ENCODE assay signal across 17 mouse cellular contexts in the genomic region with DNA sequence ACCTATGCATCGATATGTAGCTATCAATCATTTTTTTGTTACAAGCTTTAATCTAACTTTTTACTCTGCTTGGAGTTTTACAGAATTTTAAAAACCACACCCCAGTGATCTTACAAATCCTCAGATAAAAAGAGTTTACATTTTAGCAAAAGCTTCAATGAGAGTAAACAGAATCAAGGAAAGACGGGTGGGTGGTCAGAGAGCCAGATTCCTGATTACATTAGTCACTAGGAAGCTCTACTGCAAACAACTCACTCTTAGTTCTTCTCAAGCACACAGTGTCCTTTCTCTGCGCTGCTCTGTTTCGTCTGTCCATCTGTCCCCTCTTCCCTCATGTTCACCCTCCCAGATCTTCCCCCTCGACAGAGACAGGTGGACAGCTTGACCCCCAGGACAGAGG. TPM values are rescaled to one million over a fixed set of nuclear protein-coding genes. Genes with fewer than 3 reads are reported as not detected.
"Had no signal": no experiment of that assay in that cellular context is flagged by ENCODE, and none has a peak within 500 bp of the region (broad histone marks: within the 10 kb centered on the region; RNA-seq: fewer than 3 reads in every experiment).

No protein-coding gene starts in this region.

- H3K4me1 ChIP-seq: liver, embryonic 15.5 days; lung, embryonic 15.5 days; midbrain, embryonic 13.5 days; midbrain, embryonic 15.5 days; neural tube, embryonic 12.5 days; stomach, embryonic 15.5 days had no signal

- H3K27me3 ChIP-seq: liver, embryonic 15.5 days; midbrain, embryonic 15.5 days; neural tube, embryonic 12.5 days; stomach, embryonic 15.5 days had no signal

- ATAC-seq: liver, postnatal 0 days; midbrain, embryonic 13.5 days; midbrain, embryonic 15.5 days had no signal

- H3K4me3 ChIP-seq: liver, embryonic 15.5 days; lung, embryonic 15.5 days; megakaryocyte, embryonic 14.5 days; midbrain, embryonic 13.5 days; midbrain, embryonic 15.5 days; neural tube, embryonic 12.5 days; stomach, embryonic 15.5 days had no signal

- H3K36me3 ChIP-seq: liver, embryonic 15.5 days; lung, embryonic 15.5 days; midbrain, embryonic 13.5 days; midbrain, embryonic 15.5 days; neural tube, embryonic 12.5 days; stomach, embryonic 15.5 days had no signal

- H3K4me2 ChIP-seq: liver, embryonic 15.5 days; lung, embryonic 15.5 days; midbrain, embryonic 11.5 days; midbrain, embryonic 13.5 days; midbrain, embryonic 15.5 days; neural tube, embryonic 12.5 days; stomach, embryonic 15.5 days had no signal

- H3K9ac ChIP-seq: liver, embryonic 15.5 days; liver, postnatal 0 days; lung, embryonic 15.5 days; midbrain, embryonic 13.5 days; midbrain, embryonic 15.5 days; neural tube, embryonic 12.5 days; stomach, embryonic 15.5 days had no signal

- H3K27ac ChIP-seq: liver, embryonic 15.5 days; lung, embryonic 15.5 days; macrophage; midbrain, embryonic 13.5 days; midbrain, embryonic 15.5 days; neural tube, embryonic 12.5 days; stomach, embryonic 15.5 days had no signal

- DNase-seq: liver, postnatal 0 days; lung, adult 2 months; right cerebral cortex, postnatal 14 days; thymus, adult 2 months; thymus, postnatal 25 days; thymus, postnatal 4 days had no signal

- H3K9me3 ChIP-seq: liver, embryonic 15.5 days; lung, embryonic 15.5 days; megakaryocyte, embryonic 14.5 days; midbrain, embryonic 13.5 days; midbrain, embryonic 15.5 days; neural tube, embryonic 12.5 days; stomach, embryonic 15.5 days had no signal

RNA-seq across cellular contexts. Expression of a gene that starts 59.9 kb away (rescaled TPM):
- polyA plus RNA-seq: liver, embryonic 15.5 days; liver, postnatal 0 days; midbrain, embryonic 11.5 days; midbrain, embryonic 15.5 days; midbrain, postnatal 0 days; neural tube, embryonic 12.5 days; neural tube, embryonic 14.5 days had no signal
